Mouse (Mus musculus) embryonic facial prominence, embryonic 15.5 days (tissue): Measurements from ENCODE around the gene Ccr1. TPM values are rescaled to one million over a fixed set of nuclear protein-coding genes. Genes with fewer than 3 reads are reported as not detected.

Source experiments
- ATAC-seq: fragments of 200-750 bp; cut with Nextera tagmentation; 2 replicates; pipeline ENCODE4 v1.8.0; 2017; ENCODE audit warnings: low read depth, moderate TSS enrichment; ENCODE audit not compliant: insufficient number of reproducible peaks, low FRiP score, low TSS enrichment
- H3K27ac ChIP-seq: fragments of 300-500 bp; sonication (generic); replicated peaks from 2 replicates; pipeline ENCODE4 v1.5.1; 2015; ENCODE audit warnings: mild to moderate bottlenecking, inconsistent platforms
- H3K27me3 ChIP-seq: fragments of 300-500 bp; sonication (generic); 2 replicates; pipeline ENCODE4 v1.6.1; 2015; ENCODE audit warnings: inconsistent platforms
- H3K36me3 ChIP-seq: fragments of 300-500 bp; sonication (generic); 2 replicates; pipeline ENCODE4 v1.6.1; 2015; ENCODE audit warnings: mild to moderate bottlenecking, inconsistent platforms
- H3K4me1 ChIP-seq: fragments of 300-500 bp; sonication (generic); 2 replicates; pipeline ENCODE4 v1.6.1; 2015; ENCODE audit warnings: inconsistent platforms
- H3K4me2 ChIP-seq: fragments of 300-500 bp; sonication (generic); replicated peaks from 2 replicates; pipeline ENCODE4 v1.6.1; 2015; ENCODE audit warnings: mild to moderate bottlenecking, inconsistent platforms
- H3K4me3 ChIP-seq: fragments of 300-500 bp; sonication (generic); replicated peaks from 2 replicates; pipeline ENCODE4 v1.5.1; 2015; ENCODE audit warnings: mild to moderate bottlenecking, inconsistent platforms
- H3K9ac ChIP-seq: fragments of 300-500 bp; sonication (generic); 2 replicates; pipeline ENCODE4 v1.6.1; 2015; ENCODE audit warnings: inconsistent platforms
- H3K9me3 ChIP-seq: fragments of 300-500 bp; sonication (generic); replicated peaks from 2 replicates; pipeline ENCODE4 v1.6.1; 2016; ENCODE audit warnings: inconsistent platforms
- WGBS: fragments of 180-500 bp; shearing (Covaris S2); methylation state at CpG from one replicate; pipeline ENCODE4 v1.1.7; 2015; 5-methylcytosine and 5-hydroxymethylcytosine counted together
- polyA plus RNA-seq: library from polyadenylated mRNA; unstranded; fragments of >200 nt; fragmentation: Nextera tagmentation; extraction: Ambion mirVana; gene quantifications from 2 replicates; pipeline ENCODE4 v1.2.1, GENCODE M21; 2015

Gene Ccr1
- 4.6 and 5.4 TPM in 2 replicates for polyA plus RNA-seq

DNA sequence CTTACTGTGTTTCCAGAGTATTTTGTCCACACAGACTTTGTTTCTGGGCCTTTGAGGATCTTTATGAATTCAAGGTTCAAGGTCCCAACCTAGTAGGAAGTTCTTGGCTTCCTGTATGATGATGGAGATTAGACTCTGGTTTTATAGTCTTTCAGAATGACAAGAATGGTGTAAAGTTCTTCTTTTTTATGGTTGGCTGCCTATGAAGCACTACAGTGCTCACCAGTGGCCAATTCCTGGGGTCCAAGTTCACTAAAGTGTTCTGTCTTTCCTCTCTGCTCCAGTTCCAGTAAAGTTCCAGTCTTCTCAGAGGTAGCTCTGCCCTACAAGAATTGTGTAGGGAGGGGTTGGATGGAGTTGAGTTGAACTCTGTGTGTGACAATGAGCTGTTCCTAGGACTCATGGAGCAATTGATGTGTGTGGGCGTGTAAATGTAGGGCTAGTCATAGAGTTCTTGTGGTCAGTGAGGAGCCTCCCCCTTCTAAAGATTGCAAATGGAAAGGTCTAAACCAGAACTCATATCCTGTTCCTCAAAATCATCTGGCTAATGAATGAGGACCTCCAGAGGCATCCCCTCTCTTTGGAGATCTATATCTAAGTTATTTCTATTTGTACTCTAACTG, at the start of gene Ccr1:
Ccr1 (minus strand) TSS at position 403 of the 623 bp plus-strand sequence.
- no peak within 1 kb of the TSS for H3K4me3 ChIP-seq
- no peaks in the 10 kb centered on the region for H3K4me1 ChIP-seq
- H3K9me3 ChIP-seq: no peaks in the 10 kb centered on the region
- WGBS: 77% methylated on average over 1 of the region's 1 CpGs
- H3K27me3 ChIP-seq: no peaks in the 10 kb centered on the region
- ATAC-seq: no peak
- H3K27ac ChIP-seq: no peak within 1 kb of the TSS
- H3K4me2 ChIP-seq: no peak within 1 kb of the TSS
- no peaks in the 10 kb centered on the region for H3K36me3 ChIP-seq
- H3K9ac ChIP-seq: no peak within 1 kb of the TSS

DNA sequence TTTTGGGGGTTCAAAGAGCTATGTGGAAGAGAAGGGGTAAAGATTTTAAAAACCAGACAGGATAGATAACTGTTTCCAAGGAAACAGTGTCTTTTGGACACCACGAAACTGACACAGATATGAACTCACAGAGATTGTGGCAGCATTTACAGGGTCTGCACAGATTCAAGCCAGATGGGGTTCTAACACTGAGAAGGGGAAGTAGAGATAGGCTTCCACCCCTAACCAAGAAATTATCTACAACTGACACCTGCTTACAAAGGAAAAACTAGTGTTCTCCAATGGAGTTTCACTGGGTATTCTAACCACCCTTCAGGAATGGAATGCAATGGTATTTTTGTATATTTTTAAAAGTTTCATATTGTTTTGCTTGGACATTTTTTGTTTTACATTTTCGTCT, 47.6 kb upstream of the Ccr1 start:
- no peak for ATAC-seq
- Histone ChIP-seq H3K27ac (no peak overlapping the region), H3K27me3 (no peaks in the 10 kb centered on the region), H3K9ac (no peak overlapping the region), H3K4me1 (no peaks in the 10 kb centered on the region), H3K36me3 (no peaks in the 10 kb centered on the region), H3K9me3 (no peaks in the 10 kb centered on the region), H3K4me3 (no peak overlapping the region), H3K4me2 (no peak overlapping the region)
- whole genome bisulfite sequencing: 63% methylated on average over 2 of the region's 2 CpGs

DNA sequence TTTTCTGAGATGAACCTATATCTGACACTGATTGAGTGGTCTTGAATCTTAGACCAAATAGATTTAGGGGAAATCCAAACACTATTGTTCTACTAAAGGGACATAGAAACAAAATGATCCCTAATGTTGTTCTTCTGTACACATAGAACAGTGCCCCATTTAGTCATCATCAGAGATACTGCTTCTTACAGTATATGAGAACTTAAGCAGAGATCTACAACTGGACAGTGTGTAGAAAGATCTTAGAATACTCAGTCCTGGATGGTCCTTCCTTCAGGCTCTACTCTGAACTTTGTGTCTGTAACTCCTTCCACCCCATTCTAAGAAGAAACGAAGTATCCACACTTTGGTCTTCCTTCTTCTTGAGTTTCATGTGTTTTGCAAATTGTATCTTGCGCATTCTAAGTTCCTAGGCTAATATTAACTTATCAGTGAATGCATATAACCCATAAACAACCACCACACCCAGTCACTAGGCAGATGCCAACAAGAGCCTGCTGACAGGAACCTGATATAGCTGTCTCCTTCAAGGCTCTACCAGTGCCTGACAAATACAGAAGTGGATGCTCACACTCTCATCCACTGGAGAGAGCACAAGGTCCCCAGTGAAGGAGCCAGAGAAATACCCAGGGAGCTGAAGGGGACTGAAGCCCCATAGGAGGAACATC, 46.6 kb upstream of the Ccr1 start:
- Histone ChIP-seq H3K27me3 (no peaks in the 10 kb centered on the region), H3K4me2 (no peak overlapping the region), H3K36me3 (no peaks in the 10 kb centered on the region), H3K4me3 (no peak overlapping the region), H3K4me1 (no peaks in the 10 kb centered on the region), H3K27ac (no peak overlapping the region), H3K9ac (no peak overlapping the region), H3K9me3 (no peaks in the 10 kb centered on the region)
- WGBS: 78% methylated on average over 2 of the region's 2 CpGs
- ATAC-seq: no peak

DNA sequence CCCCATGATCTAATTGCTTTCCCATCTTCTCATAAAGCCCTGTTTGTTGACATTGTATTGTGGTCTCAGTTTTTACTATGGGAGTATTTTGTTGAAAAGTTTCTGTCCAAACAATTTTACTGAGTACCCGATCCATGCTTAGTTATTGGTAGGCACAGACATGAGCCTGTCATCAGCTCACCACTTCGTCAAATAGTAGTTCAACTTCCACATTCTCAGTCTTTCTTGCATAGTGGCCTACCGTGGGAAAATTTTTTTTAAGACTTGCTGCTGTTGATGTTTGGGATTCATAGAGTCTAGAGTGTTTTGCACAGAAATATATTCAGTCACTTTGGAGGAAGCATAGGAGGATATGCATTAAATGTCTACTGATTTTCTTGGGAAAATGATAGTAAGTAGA, 44.8 kb upstream of the Ccr1 start:
- H3K27me3 ChIP-seq: no peaks in the 10 kb centered on the region
- no peak overlapping the region for H3K4me2 ChIP-seq
- H3K9ac ChIP-seq: no peak overlapping the region
- H3K9me3 ChIP-seq: no peaks in the 10 kb centered on the region
- H3K4me1 ChIP-seq: no peaks in the 10 kb centered on the region
- no peak overlapping the region for H3K4me3 ChIP-seq
- H3K27ac ChIP-seq: no peak overlapping the region
- 76% methylated on average over 3 of the region's 3 CpGs for WGBS
- no peak for ATAC-seq
- no peaks in the 10 kb centered on the region for H3K36me3 ChIP-seq

DNA sequence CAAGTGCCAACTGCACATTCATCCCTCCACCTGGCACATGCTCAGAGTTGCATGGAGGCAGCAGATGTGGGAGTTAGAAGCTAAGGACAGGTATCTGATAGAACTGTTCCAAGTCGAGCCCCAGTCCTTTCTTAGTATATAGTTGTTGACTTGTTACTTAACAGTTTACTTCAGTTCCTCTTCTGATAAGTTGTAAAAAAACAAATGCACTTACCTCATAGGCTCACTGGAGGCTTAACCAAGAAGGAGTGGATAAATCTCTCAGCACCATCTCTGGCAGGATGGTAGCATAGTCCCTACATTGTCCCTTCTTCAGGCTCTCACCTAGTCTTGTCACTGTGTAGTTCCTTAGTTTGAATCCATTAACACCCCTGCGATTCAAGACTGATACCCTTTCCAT, 44.2 kb upstream of the Ccr1 start:
- Histone ChIP-seq H3K4me3 (no peak overlapping the region), H3K27me3 (no peaks in the 10 kb centered on the region), H3K9ac (no peak overlapping the region), H3K36me3 (no peaks in the 10 kb centered on the region), H3K4me1 (no peaks in the 10 kb centered on the region), H3K9me3 (no peaks in the 10 kb centered on the region), H3K4me2 (no peak overlapping the region), H3K27ac (no peak overlapping the region)
- ATAC-seq: no peak
- 83% methylated on average over 2 of the region's 2 CpGs for whole genome bisulfite sequencing

DNA sequence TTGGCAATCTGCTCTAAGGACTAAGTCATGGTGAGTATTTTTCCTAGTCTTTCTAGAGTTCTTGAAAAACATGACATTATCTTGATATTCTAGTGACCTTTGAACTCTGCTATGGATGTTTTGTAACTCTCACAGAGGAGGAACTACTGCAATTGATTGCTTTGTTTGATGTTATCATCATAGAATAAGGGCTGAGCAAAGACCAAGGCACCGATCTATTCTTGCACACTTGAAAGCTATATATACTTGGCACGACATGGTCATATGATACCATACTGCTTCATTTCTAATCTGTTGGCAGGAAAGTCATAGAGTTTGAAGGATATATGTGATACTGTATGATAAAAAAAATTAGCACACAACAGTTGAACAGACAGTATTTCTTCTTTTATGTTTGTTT, 31.3 kb upstream of the Ccr1 start:
- ATAC-seq: no peak
- 78% methylated on average over 2 of the region's 2 CpGs for WGBS
- no peak overlapping the region for H3K4me3 ChIP-seq
- H3K4me2 ChIP-seq: no peak overlapping the region
- H3K9ac ChIP-seq: no peak overlapping the region
- H3K27ac ChIP-seq: no peak overlapping the region
- H3K9me3 ChIP-seq: no peaks in the 10 kb centered on the region
- no peaks in the 10 kb centered on the region for H3K36me3 ChIP-seq
- H3K27me3 ChIP-seq: no peaks in the 10 kb centered on the region
- H3K4me1 ChIP-seq: no peaks in the 10 kb centered on the region

DNA sequence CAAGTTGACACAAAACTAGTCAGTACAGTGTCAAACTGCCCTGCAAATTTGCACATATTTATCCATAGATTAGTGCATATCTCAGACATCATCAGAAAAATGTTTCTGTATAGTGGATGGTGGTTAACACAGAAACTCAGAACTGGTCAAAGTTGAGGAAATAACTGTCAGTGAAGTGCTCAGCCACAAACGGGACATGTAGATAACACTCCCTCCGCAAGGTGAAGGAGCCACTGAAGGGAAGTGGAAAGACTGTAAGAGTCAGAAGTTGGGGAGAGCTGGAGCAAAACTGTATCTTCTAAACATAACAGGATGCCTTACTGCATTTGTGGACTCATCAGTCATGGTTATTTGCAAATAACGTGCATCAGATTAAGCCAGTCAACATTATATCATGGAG, 29.2 kb upstream of the Ccr1 start:
- Histone ChIP-seq H3K9ac (no peak overlapping the region), H3K4me2 (no peak overlapping the region), H3K9me3 (no peaks in the 10 kb centered on the region), H3K27me3 (no peaks in the 10 kb centered on the region), H3K27ac (no peak overlapping the region), H3K4me3 (no peak overlapping the region), H3K36me3 (no peaks in the 10 kb centered on the region), H3K4me1 (no peaks in the 10 kb centered on the region)
- no peak for ATAC-seq
- WGBS: 59% methylated on average over 3 of the region's 3 CpGs

GRCm38 (mm10) chr9:123991312-123991906, 22.9 kb upstream of the Ccr1 start:
- Histone ChIP-seq H3K27me3 (no peaks in the 10 kb centered on the region), H3K27ac (no peak overlapping the region), H3K4me3 (no peak overlapping the region), H3K36me3 (no peaks in the 10 kb centered on the region), H3K4me1 (no peaks in the 10 kb centered on the region), H3K9me3 (no peaks in the 10 kb centered on the region), H3K4me2 (no peak overlapping the region), H3K9ac (no peak overlapping the region)
- WGBS: 54% methylated on average over 1 of the region's 1 CpGs
- no peak for ATAC-seq

DNA sequence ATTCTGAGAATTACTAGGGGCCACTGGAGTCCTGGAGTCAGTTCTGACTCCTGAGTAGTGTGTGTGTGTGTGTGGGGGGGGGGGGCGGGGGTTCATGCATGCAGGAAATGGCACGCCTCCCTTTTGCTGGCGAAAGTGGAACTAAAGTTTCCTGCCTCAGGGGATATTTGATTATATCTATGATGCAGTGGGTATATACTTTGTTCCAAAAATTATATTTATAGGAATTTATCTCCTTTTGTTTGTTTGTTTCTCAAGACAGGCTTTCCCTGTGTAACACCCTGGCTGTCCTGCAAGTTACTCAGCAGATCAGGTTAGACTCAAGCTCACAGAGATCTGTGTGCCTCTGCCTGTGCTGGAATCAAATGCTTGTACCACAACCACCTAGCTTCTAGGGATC, 21.2 kb upstream of the Ccr1 start:
- Histone ChIP-seq H3K9me3 (no peaks in the 10 kb centered on the region), H3K27ac (no peak overlapping the region), H3K4me1 (no peaks in the 10 kb centered on the region), H3K4me3 (no peak overlapping the region), H3K36me3 (no peaks in the 10 kb centered on the region), H3K27me3 (no peaks in the 10 kb centered on the region), H3K4me2 (no peak overlapping the region), H3K9ac (no peak overlapping the region)
- WGBS: 55% methylated on average over 3 of the region's 3 CpGs
- no peak for ATAC-seq

- Histone ChIP-seq H3K9ac (no peak overlapping the region), H3K4me3 (no peak overlapping the region), H3K27me3 (no peaks in the 10 kb centered on the region), H3K4me1 (no peaks in the 10 kb centered on the region), H3K9me3 (no peaks in the 10 kb centered on the region), H3K36me3 (no peaks in the 10 kb centered on the region), H3K27ac (no peak overlapping the region), H3K4me2 (no peak overlapping the region)
- ATAC-seq: no peak
- 78% methylated on average over 2 of the region's 2 CpGs for WGBS
These were observed 17.7 kb upstream of the Ccr1 start for GRCm38 (mm10) chr9:123986217-123986616.

DNA sequence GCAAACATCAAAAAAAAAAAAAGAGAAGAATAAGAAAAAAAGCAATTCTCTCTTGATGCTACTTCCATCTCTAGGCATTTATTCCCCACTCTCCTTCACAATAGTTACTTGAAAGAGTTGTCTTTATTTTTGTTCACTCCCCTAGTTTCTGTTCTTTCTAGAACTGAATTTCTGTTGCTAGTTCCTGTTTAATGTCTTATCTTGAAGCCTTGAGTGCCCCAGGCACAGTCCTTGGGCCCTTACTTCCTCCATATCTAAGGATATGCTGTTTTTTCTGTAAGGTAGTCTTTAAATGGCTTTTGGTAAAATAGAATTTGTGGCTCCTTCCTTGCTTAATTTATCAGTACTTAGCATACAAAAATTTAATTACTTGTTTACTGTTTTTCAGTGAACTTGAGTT, 16.5 kb upstream of the Ccr1 start:
- Histone ChIP-seq H3K4me1 (no peaks in the 10 kb centered on the region), H3K9ac (no peak overlapping the region), H3K27ac (no peak overlapping the region), H3K4me2 (no peak overlapping the region), H3K9me3 (no peaks in the 10 kb centered on the region), H3K27me3 (no peaks in the 10 kb centered on the region), H3K36me3 (no peaks in the 10 kb centered on the region), H3K4me3 (no peak overlapping the region)
- ATAC-seq: no peak

DNA sequence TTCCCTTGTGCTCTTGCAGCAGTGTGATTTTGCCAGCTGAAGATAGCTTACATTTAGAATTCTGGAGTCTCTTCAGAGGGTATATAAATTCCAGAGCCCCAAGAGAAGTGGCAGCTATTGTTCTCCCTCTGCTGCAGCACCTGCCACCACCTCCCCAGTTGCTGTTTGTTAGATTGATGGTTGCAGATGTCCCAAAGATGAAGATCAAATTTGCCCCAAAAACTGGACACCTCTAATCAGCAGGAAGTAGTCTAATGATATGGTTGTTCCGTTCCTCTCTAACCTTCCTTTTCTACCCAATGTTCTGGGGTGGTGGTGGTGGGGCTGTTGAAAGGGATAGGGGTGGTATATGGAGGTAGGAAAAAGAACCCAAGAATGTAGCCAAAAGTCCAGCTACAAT, 14.2 kb upstream of the Ccr1 start:
- Histone ChIP-seq H3K4me2 (no peak overlapping the region), H3K4me1 (no peaks in the 10 kb centered on the region), H3K27ac (no peak overlapping the region), H3K4me3 (no peak overlapping the region), H3K36me3 (no peaks in the 10 kb centered on the region), H3K27me3 (no peaks in the 10 kb centered on the region), H3K9me3 (no peaks in the 10 kb centered on the region), H3K9ac (no peak overlapping the region)
- WGBS: 70% methylated on average over 1 of the region's 1 CpGs
- no peak for ATAC-seq
